Mouse (Mus musculus) midbrain, embryonic 10.5 days (tissue): ENCODE results near the gene Twnk. TPM values are rescaled to one million over a fixed set of nuclear protein-coding genes. Genes with fewer than 3 reads are reported as not detected.
A peak's percentile ranks its signal among the peaks of the same experiment; 100 is the strongest.

Experiments used
- DNase-seq: peaks from one replicate; pipeline ENCODE4 v3.0.0-alpha.2; 2017; ENCODE audit warnings: low spot score
- H3K27ac ChIP-seq: fragments of 300-500 bp; sonication (generic); replicated peaks from 2 replicates; pipeline ENCODE4 v1.5.1; 2016; ENCODE audit warnings: mild to moderate bottlenecking
- H3K27me3 ChIP-seq: fragments of 300-500 bp; sonication (generic); 2 replicates; pipeline ENCODE4 v1.6.1; 2016; ENCODE audit warnings: low read depth, mild to moderate bottlenecking; ENCODE audit not compliant: poor library complexity, severe bottlenecking
- H3K36me3 ChIP-seq: fragments of 300-500 bp; sonication (generic); 2 replicates; pipeline ENCODE4 v1.6.1; 2016; ENCODE audit warnings: mild to moderate bottlenecking, moderate library complexity
- H3K4me1 ChIP-seq: fragments of 300-500 bp; sonication (generic); 2 replicates; pipeline ENCODE4 v1.6.1; 2016
- H3K4me3 ChIP-seq: fragments of 300-500 bp; sonication (generic); 2 replicates; pipeline ENCODE4 v1.5.1; 2016; ENCODE audit warnings: mild to moderate bottlenecking, moderate library complexity
- H3K9me3 ChIP-seq: fragments of 300-500 bp; sonication (generic); replicated peaks from 2 replicates; pipeline ENCODE4 v1.6.1; 2016; ENCODE audit warnings: mild to moderate bottlenecking
- WGBS: fragments of 180-500 bp; shearing (Covaris S2); methylation state at CpG from one replicate; pipeline ENCODE4 v1.1.7; 2016; 5-methylcytosine and 5-hydroxymethylcytosine counted together
- polyA plus RNA-seq: library from polyadenylated mRNA; unstranded; fragments of >200 nt; fragmentation: Nextera tagmentation; extraction: Ambion mirVana; gene quantifications from 2 replicates; pipeline ENCODE4 v1.2.1, GENCODE M21; 2016

The Twnk gene
- polyA plus RNA-seq, 1 experiment from 2014 or later = 33.6 TPM

- H3K27me3 ChIP-seq = peaks cover 61% of the 10 kb centered on the region
- no peaks in the 10 kb centered on the region for H3K9me3 ChIP-seq
- H3K36me3 ChIP-seq = peaks cover 8% of the 10 kb centered on the region; the same call in 1 of the 2 replicates
- H3K4me3 ChIP-seq = peak overlapping the region; percentile 66
- H3K27ac ChIP-seq = peak overlapping the region; percentile 84
- DNase-seq = no peak
- 69% methylated on average over 11 of the region's 11 CpGs for WGBS
- peaks cover 36% of the 10 kb centered on the region for H3K4me1 ChIP-seq
These were observed 42.6 kb downstream of the Twnk start for GRCm38 (mm10) chr19:45047935-45048643.

- peaks cover 58% of the 10 kb centered on the region for H3K27me3 ChIP-seq
- no peak for DNase-seq
- H3K9me3 ChIP-seq = no peaks in the 10 kb centered on the region
- H3K36me3 ChIP-seq = peaks cover 8% of the 10 kb centered on the region; the same call in 1 of the 2 replicates
- H3K27ac ChIP-seq = peak overlapping the region; percentile 84; the same call in 1 of the 2 replicates
- 86% methylated on average over 12 of the region's 12 CpGs for WGBS
- H3K4me1 ChIP-seq = peaks cover 36% of the 10 kb centered on the region
- H3K4me3 ChIP-seq = peak overlapping the region; percentile 66
These were observed 43.3 kb downstream of the Twnk start for GRCm38 (mm10) chr19:45048644-45049365.

DNA sequence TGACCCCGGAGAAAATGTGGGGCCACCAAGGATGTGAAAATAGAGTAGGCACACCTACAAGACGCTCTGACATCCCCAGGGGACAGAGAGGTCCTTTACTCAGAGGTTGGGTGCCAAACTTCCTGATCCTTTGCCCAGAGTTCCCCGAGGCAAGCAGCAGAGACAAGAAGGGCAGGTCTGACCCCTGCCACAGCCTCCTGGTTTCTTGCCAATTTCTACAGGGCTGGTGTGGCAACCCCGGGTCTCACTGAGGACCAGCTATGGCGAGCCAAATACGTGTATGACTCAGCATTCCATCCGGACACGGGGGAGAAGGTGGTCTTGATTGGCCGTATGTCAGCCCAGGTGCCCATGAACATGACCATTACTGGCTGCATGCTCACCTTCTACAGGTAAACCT lies 44.1 kb downstream of the Twnk start:
- peaks cover 52% of the 10 kb centered on the region for H3K27me3 ChIP-seq
- H3K9me3 ChIP-seq = no peaks in the 10 kb centered on the region
- no peak overlapping the region for H3K4me3 ChIP-seq
- no peak overlapping the region for H3K27ac ChIP-seq
- no peak for DNase-seq
- 76% methylated on average over 9 of the region's 9 CpGs for WGBS
- H3K36me3 ChIP-seq = peaks cover 8% of the 10 kb centered on the region; the same call in 1 of the 2 replicates
- peaks cover 40% of the 10 kb centered on the region for H3K4me1 ChIP-seq

DNA sequence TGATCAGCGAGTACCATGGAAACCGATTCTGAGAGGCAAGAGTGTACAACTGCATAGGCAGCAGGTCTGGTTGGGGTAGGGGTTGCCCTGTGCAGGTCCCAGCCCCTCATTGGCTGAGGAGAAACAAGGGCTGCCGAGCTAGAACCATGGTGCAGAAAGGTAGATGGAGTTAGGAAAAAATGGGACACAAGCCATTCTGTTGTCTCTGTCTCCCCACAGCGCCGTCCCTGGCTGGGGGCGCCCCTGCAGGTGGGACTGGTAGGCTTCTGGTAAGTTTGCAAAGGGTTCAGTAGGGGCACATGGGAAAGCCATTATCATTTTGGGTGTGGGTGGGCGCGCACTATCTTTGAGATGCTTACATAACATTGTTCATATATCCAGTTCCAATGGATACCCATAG lies 48.0 kb downstream of the Twnk start:
- Histone ChIP-seq H3K27me3 (peaks cover 27% of the 10 kb centered on the region; the same call in 1 of the 2 replicates), H3K36me3 (peaks cover 8% of the 10 kb centered on the region; the same call in 1 of the 2 replicates), H3K4me1 (peaks cover 38% of the 10 kb centered on the region), H3K4me3 (no peak overlapping the region), H3K27ac (no peak overlapping the region), H3K9me3 (no peaks in the 10 kb centered on the region)
- WGBS = 89% methylated on average over 8 of the region's 8 CpGs
- DNase-seq = no peak

GRCm38 (mm10) chr19:45054892-45055690 lies 49.6 kb downstream of the Twnk start:
- Histone ChIP-seq H3K27me3 (peaks cover 12% of the 10 kb centered on the region; the same call in 1 of the 2 replicates), H3K4me3 (no peak overlapping the region), H3K9me3 (no peaks in the 10 kb centered on the region), H3K4me1 (peaks cover 39% of the 10 kb centered on the region), H3K36me3 (peaks cover 8% of the 10 kb centered on the region; the same call in 1 of the 2 replicates), H3K27ac (no peak overlapping the region; the same call in 1 of the 2 replicates)
- WGBS = 85% methylated on average over 6 of the region's 6 CpGs
- DNase-seq = no peak

DNA sequence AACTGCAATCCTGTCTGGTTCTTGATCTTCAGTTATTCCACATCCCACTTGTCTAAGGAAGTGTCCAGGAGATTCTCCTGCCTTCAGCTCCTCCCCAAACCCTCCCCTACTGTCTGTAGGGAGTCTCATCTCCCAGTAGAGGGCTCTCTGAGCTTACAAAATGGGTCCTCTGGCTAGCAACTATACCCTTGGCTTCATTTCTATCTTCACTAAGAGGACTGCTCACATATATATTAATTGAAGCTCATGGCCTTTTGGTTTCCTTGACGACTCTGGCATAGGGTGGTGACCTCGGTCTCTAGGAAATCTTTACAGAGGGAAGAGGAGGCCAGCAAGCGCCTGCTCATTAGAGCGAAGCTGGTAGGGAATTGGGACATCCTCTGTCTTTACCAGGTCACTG lies 50.9 kb downstream of the Twnk start:
- H3K4me3 ChIP-seq = no peak overlapping the region
- H3K27me3 ChIP-seq = peaks cover 12% of the 10 kb centered on the region; the same call in 1 of the 2 replicates
- 0 out of 2 replicates have a peak, but pooled peaks cover 5% of the 10 kb centered on the region for H3K36me3 ChIP-seq
- H3K27ac ChIP-seq = peak overlapping the region; percentile 92; the same call in 1 of the 2 replicates
- 50% methylated on average over 4 of the region's 4 CpGs for WGBS
- H3K9me3 ChIP-seq = no peaks in the 10 kb centered on the region
- H3K4me1 ChIP-seq = peaks cover 37% of the 10 kb centered on the region
- DNase-seq = no peak

DNA sequence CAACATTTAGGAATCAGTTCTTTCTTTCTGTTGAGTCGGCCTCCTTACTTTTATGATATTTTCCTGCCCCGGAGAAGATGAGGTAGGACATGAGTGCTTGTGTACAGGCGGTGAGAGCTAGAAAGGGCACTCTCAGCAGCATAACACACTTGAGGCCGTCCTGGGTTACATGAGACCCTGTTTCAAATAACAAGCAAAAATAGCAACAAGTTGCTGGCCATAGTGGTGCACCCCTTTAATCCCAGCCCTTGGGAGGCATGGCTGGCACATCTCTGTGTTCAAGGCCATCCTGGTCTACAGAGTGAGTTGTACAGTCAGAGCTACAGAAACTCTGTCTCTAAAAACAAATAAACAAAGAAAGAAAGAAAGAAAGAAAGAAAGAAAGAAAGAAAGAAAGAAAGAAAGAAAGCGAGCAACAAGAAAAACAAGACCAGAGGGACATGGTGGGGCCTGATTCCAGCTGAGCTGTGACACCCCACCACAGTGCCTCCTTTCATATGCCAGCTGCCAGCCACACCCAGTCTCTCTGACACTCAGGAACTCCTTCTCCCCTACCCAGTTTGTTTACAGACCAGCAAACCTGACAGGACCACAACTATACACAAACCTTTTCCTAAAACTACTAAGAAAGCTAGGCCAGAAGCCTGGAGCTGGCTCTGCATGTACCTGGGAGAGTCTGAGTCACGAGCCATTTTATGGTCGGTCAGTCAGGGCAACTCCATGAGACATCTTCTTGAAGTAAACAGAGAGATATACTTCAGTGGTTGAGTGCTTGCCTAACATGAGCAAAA lies 51.6 kb downstream of the Twnk start:
- H3K27ac ChIP-seq = peak overlapping the region; percentile 92
- H3K4me1 ChIP-seq = peaks cover 37% of the 10 kb centered on the region
- peak overlapping the region; percentile 66 for H3K4me3 ChIP-seq
- H3K27me3 ChIP-seq = peaks cover 12% of the 10 kb centered on the region; the same call in 1 of the 2 replicates
- H3K9me3 ChIP-seq = no peaks in the 10 kb centered on the region
- 0 out of 2 replicates have a peak, but pooled peaks cover 5% of the 10 kb centered on the region for H3K36me3 ChIP-seq
- no peak for DNase-seq
- 85% methylated on average over 7 of the region's 7 CpGs for WGBS

GRCm38 (mm10) chr19:45057724-45058112 lies 52.3 kb downstream of the Twnk start:
- H3K9me3 ChIP-seq = no peaks in the 10 kb centered on the region
- peaks cover 12% of the 10 kb centered on the region; the same call in 1 of the 2 replicates for H3K27me3 ChIP-seq
- peaks cover 37% of the 10 kb centered on the region for H3K4me1 ChIP-seq
- H3K36me3 ChIP-seq = 0 out of 2 replicates have a peak, but pooled peaks cover 3% of the 10 kb centered on the region
- DNase-seq = no peak
- H3K27ac ChIP-seq = peak overlapping the region; percentile 92
- H3K4me3 ChIP-seq = peak overlapping the region; percentile 66
- 56% methylated on average over 7 of the region's 7 CpGs for WGBS

- H3K27ac ChIP-seq = peak overlapping the region; percentile 92
- DNase-seq = peak; percentile 98
- under 1% methylated on average over 34 of the region's 34 CpGs for WGBS
- peak overlapping the region; percentile 66 for H3K4me3 ChIP-seq
- no peaks in the 10 kb centered on the region for H3K36me3 ChIP-seq
- no peaks in the 10 kb centered on the region for H3K9me3 ChIP-seq
- H3K27me3 ChIP-seq = peaks cover 12% of the 10 kb centered on the region; the same call in 1 of the 2 replicates
- H3K4me1 ChIP-seq = peaks cover 37% of the 10 kb centered on the region
These were observed 52.8 kb downstream of the Twnk start for GRCm38 (mm10) chr19:45058113-45058839.

- Histone ChIP-seq H3K4me1 (peaks cover 40% of the 10 kb centered on the region), H3K4me3 (peak overlapping the region; percentile 66), H3K36me3 (no peaks in the 10 kb centered on the region), H3K9me3 (no peaks in the 10 kb centered on the region), H3K27ac (peak overlapping the region; percentile 92), H3K27me3 (peaks cover 11% of the 10 kb centered on the region)
- no peak for DNase-seq
- 2% methylated on average over 14 of the region's 14 CpGs for WGBS
These were observed 53.4 kb downstream of the Twnk start for GRCm38 (mm10) chr19:45058841-45059240.
